Mouse (Mus musculus) thymus, adult 2 months (tissue): ENCODE measurements around the gene Snhg11.

Experiments
- CTCF ChIP-seq: fragments of 200-500 bp; IDR thresholded peaks from 2 replicates; pipeline ENCODE4 v1.5.1; 2012; ENCODE audit warnings: mild to moderate bottlenecking, control low read depth, low read length, moderate library complexity, borderline replicate concordance; ENCODE audit not compliant: control insufficient read depth, poor library complexity, insufficient read depth; ENCODE audit errors: extremely low read depth
- POLR2A ChIP-seq: fragments of 200-500 bp; IDR thresholded peaks from 2 replicates; pipeline ENCODE4 v1.6.1; 2012; ENCODE audit warnings: mild to moderate bottlenecking, low read length, control low read depth, moderate library complexity; ENCODE audit not compliant: control insufficient read depth, poor library complexity, insufficient read depth; ENCODE audit errors: extremely low read depth

DNA sequence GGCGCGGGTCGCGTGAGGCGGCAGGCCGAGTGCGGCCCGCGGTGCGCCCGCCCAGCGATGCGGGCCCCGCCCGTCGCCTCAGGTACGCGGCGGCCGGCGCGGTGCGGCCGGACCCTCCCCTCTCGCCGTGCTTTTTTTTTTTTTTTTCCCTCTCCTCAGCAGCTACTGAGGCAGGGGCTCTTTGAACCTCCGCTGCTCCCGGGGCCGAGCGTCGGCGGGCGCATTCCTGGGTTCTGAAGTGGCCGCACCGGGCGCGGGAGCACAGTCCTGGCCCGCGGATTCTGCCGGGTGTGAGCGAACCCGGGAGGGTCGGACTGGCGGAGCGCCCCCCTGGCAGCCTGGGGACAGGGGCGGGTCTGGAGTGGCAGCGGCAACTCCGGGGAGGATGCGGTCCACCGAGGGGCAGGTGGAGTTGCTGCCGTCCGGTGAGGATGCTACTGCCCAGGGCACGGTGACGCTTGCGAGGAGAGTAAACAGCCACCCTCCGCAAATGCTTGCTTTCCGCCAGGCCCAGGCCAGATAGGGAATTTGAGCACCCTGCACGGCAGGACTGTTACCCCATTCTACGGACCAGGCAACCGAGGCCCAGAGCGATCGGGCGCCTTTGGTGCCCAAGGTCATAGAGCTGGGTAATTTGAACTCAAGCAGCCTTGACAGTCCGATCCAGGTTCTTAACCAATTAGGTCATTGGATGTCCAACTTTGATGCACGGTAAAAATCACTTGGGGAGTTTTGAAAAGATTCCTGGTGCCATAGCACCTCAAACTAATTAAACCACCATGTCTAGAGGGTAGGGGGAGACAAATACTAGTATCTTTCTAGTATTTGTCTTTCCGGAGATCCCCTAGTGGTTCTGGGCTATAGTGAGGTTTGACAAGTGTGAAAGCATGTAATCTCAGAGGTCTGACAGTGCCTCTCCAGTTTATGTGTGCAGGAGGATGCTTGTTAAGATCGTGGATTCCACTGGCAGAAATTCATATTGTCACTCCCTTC lies 34.9 kb downstream of the Snhg11 start:
- TF ChIP-seq POLR2A (0 out of 2 replicates have a peak, but pooled peaks have one; percentile 4), CTCF (no peak)
